Mouse (Mus musculus) hindbrain, embryonic 11.5 days (tissue): ENCODE results near the gene Map4k5. TPM values are rescaled to one million over a fixed set of nuclear protein-coding genes. Genes with fewer than 3 reads are reported as not detected.
A peak's percentile ranks its signal among the peaks of the same experiment; 100 is the strongest.

ENCODE experiments used
- ATAC-seq: fragments of 200-750 bp; cut with Nextera tagmentation; 2 replicates; pipeline ENCODE4 v1.8.0; 2017; ENCODE audit warnings: mild to moderate bottlenecking, moderate TSS enrichment, moderate library complexity; ENCODE audit not compliant: low FRiP score
- DNase-seq: peaks from one replicate; pipeline ENCODE4 v3.0.0-alpha.2; 2015; ENCODE audit warnings: low spot score
- H3K27ac ChIP-seq: fragments of 300-500 bp; sonication (generic); 2 replicates; pipeline ENCODE4 v1.5.1; 2014; ENCODE audit warnings: mild to moderate bottlenecking, low read depth, low read length
- H3K27me3 ChIP-seq: fragments of 300-500 bp; sonication (generic); 2 replicates; pipeline ENCODE4 v1.6.1; 2014; ENCODE audit warnings: mild to moderate bottlenecking, low read length, moderate library complexity, mixed read lengths; ENCODE audit not compliant: control insufficient read depth, insufficient read depth
- H3K36me3 ChIP-seq: fragments of 300-500 bp; sonication (generic); 2 replicates; pipeline ENCODE4 v1.6.1; 2014; ENCODE audit warnings: mild to moderate bottlenecking, low read length, moderate library complexity, mixed read lengths; ENCODE audit not compliant: control insufficient read depth, insufficient read depth
- H3K4me1 ChIP-seq: fragments of 300-500 bp; sonication (generic); replicated peaks from 2 replicates; pipeline ENCODE4 v1.6.1; 2014; ENCODE audit warnings: low read length, mixed read lengths; ENCODE audit not compliant: control insufficient read depth, insufficient read depth
- H3K4me2 ChIP-seq: fragments of 300-500 bp; sonication (generic); replicated peaks from 2 replicates; pipeline ENCODE4 v1.6.1; 2014; ENCODE audit warnings: mild to moderate bottlenecking, low read depth, low read length
- H3K4me3 ChIP-seq: fragments of 300-500 bp; sonication (generic); 2 replicates; pipeline ENCODE4 v1.5.1; 2014; ENCODE audit warnings: low read depth, low read length
- H3K9ac ChIP-seq: fragments of 300-500 bp; sonication (generic); 2 replicates; pipeline ENCODE4 v1.6.1; 2014; ENCODE audit warnings: low read depth, low read length
- H3K9me3 ChIP-seq: fragments of 300-500 bp; sonication (generic); 2 replicates; pipeline ENCODE4 v1.6.1; 2016; ENCODE audit warnings: low read length; ENCODE audit not compliant: control insufficient read depth
- WGBS: fragments of 180-500 bp; shearing (Covaris S2); extraction: QIAGEN DNeasy Blood & Tissue Kit; methylation state at CpG from one replicate; pipeline ENCODE4 v1.1.7; 2014; 5-methylcytosine and 5-hydroxymethylcytosine counted together
- polyA plus RNA-seq: library from polyadenylated mRNA; unstranded; fragments of >200 nt; fragmentation: Nextera tagmentation; extraction: Ambion mirVana; gene quantifications from 2 replicates; pipeline ENCODE4 v1.2.1, GENCODE M21; 2014

Gene Map4k5
- 37.9 and 38.4 TPM in 2 replicates for polyA plus RNA-seq

- no peaks in the 10 kb centered on the region for H3K36me3 ChIP-seq
- H3K4me1 ChIP-seq = no peaks in the 10 kb centered on the region
- H3K4me2 ChIP-seq = peak within 1 kb of the TSS; percentile 60
- H3K27me3 ChIP-seq = no peaks in the 10 kb centered on the region
- WGBS = under 1% methylated on average over 88 of the region's 118 CpGs
- H3K27ac ChIP-seq = peak within 1 kb of the TSS; percentile 91
- H3K4me3 ChIP-seq = peak within 1 kb of the TSS; percentile 87
- no peaks in the 10 kb centered on the region for H3K9me3 ChIP-seq
- DNase-seq (peak; percentile 94), ATAC-seq (peak; percentile 96)
- peak within 1 kb of the TSS; percentile 96 for H3K9ac ChIP-seq
Measured at GRCm38 (mm10) chr12:69892371-69893251, at the start of gene Map4k5, which contains the start of gene Atl1. Gene Map4k5 (minus strand): TSS chr12:69893200. Gene Atl1 (plus strand): TSS chr12:69892614.

- no peak for DNase-seq
- no peaks in the 10 kb centered on the region for H3K9me3 ChIP-seq
- H3K9ac ChIP-seq = no peak overlapping the region
- H3K27ac ChIP-seq = no peak overlapping the region
- 38% methylated on average over 1 of the region's 1 CpGs for WGBS
- peaks cover 2% of the 10 kb centered on the region; the same call in 1 of the 2 replicates for H3K36me3 ChIP-seq
- no peak overlapping the region for H3K4me2 ChIP-seq
- no peaks in the 10 kb centered on the region for H3K4me1 ChIP-seq
- H3K27me3 ChIP-seq = no peaks in the 10 kb centered on the region
- ATAC-seq = no peak
- H3K4me3 ChIP-seq = no peak overlapping the region
Measured at GRCm38 (mm10) chr12:69941655-69942329, 48.8 kb upstream of the Map4k5 start.

- no peak for ATAC-seq
- WGBS = 59% methylated on average over 2 of the region's 2 CpGs
Measured at GRCm38 (mm10) chr12:69939291-69939690, 46.3 kb upstream of the Map4k5 start.

GRCm38 (mm10) chr12:69937731-69938130, 44.7 kb upstream of the Map4k5 start:
- H3K4me3 ChIP-seq = no peak overlapping the region
- H3K36me3 ChIP-seq = peaks cover 2% of the 10 kb centered on the region; the same call in 1 of the 2 replicates
- H3K9ac ChIP-seq = no peak overlapping the region
- no peaks in the 10 kb centered on the region for H3K4me1 ChIP-seq
- no peak overlapping the region for H3K4me2 ChIP-seq
- H3K27me3 ChIP-seq = no peaks in the 10 kb centered on the region
- H3K9me3 ChIP-seq = no peaks in the 10 kb centered on the region
- no peak for ATAC-seq
- no peak overlapping the region for H3K27ac ChIP-seq
- 62% methylated on average over 5 of the region's 5 CpGs for whole genome bisulfite sequencing
- DNase-seq = no peak

More at GRCm38 (mm10) chr12:69939291-69939690, 46.3 kb upstream of the Map4k5 start:
- Histone ChIP-seq H3K36me3 (peaks cover 2% of the 10 kb centered on the region; the same call in 1 of the 2 replicates), H3K9me3 (no peaks in the 10 kb centered on the region), H3K4me2 (no peak overlapping the region), H3K27ac (no peak overlapping the region), H3K9ac (no peak overlapping the region), H3K4me1 (no peaks in the 10 kb centered on the region), H3K4me3 (no peak overlapping the region), H3K27me3 (no peaks in the 10 kb centered on the region)
- peak; percentile 12 for DNase-seq

GRCm38 (mm10) chr12:69926716-69927115, 33.7 kb upstream of the Map4k5 start:
- Histone ChIP-seq H3K4me2 (no peak overlapping the region), H3K27me3 (no peaks in the 10 kb centered on the region), H3K4me1 (no peaks in the 10 kb centered on the region), H3K9me3 (no peaks in the 10 kb centered on the region), H3K36me3 (0 out of 2 replicates have a peak, but pooled peaks cover 2% of the 10 kb centered on the region), H3K4me3 (no peak overlapping the region), H3K27ac (no peak overlapping the region), H3K9ac (no peak overlapping the region)
- no peak for ATAC-seq
- no peak for DNase-seq
- WGBS = 58% methylated on average over 7 of the region's 7 CpGs

- H3K4me1 ChIP-seq = no peaks in the 10 kb centered on the region
- WGBS = 16% methylated on average over 5 of the region's 5 CpGs
- DNase-seq = peak; percentile 67
Measured at GRCm38 (mm10) chr12:69924012-69924411, 31.0 kb upstream of the Map4k5 start.

GRCm38 (mm10) chr12:69923603-69924002, 30.6 kb upstream of the Map4k5 start:
- Histone ChIP-seq H3K36me3 (0 out of 2 replicates have a peak, but pooled peaks cover 2% of the 10 kb centered on the region), H3K4me1 (no peaks in the 10 kb centered on the region), H3K9ac (no peak overlapping the region), H3K27ac (no peak overlapping the region), H3K9me3 (no peaks in the 10 kb centered on the region), H3K27me3 (no peaks in the 10 kb centered on the region), H3K4me2 (no peak overlapping the region), H3K4me3 (no peak overlapping the region)
- DNase-seq (no peak), ATAC-seq (no peak)
- 62% methylated on average over 3 of the region's 3 CpGs for WGBS

More at GRCm38 (mm10) chr12:69924012-69924411, 31.0 kb upstream of the Map4k5 start:
- H3K27me3 ChIP-seq = no peaks in the 10 kb centered on the region
- H3K9me3 ChIP-seq = no peaks in the 10 kb centered on the region
- H3K4me3 ChIP-seq = no peak overlapping the region
- 0 out of 2 replicates have a peak, but pooled peaks cover 2% of the 10 kb centered on the region for H3K36me3 ChIP-seq
- no peak overlapping the region for H3K4me2 ChIP-seq
- no peak for ATAC-seq
- no peak overlapping the region for H3K27ac ChIP-seq
- H3K9ac ChIP-seq = no peak overlapping the region

- H3K9ac ChIP-seq = no peak overlapping the region
- 90% methylated on average over 3 of the region's 3 CpGs for WGBS
- H3K27ac ChIP-seq = no peak overlapping the region
- no peak for ATAC-seq
- 0 out of 2 replicates have a peak, but pooled peaks cover 2% of the 10 kb centered on the region for H3K36me3 ChIP-seq
- no peak overlapping the region for H3K4me3 ChIP-seq
- H3K9me3 ChIP-seq = no peaks in the 10 kb centered on the region
- H3K27me3 ChIP-seq = no peaks in the 10 kb centered on the region
- H3K4me1 ChIP-seq = no peaks in the 10 kb centered on the region
- no peak for DNase-seq
- H3K4me2 ChIP-seq = no peak overlapping the region
Measured at GRCm38 (mm10) chr12:69923128-69923527, 30.1 kb upstream of the Map4k5 start.
